Mouse (Mus musculus) neural tube, embryonic 11.5 days (tissue): ENCODE data around the gene Cstb. TPM values are rescaled to one million over a fixed set of nuclear protein-coding genes. Genes with fewer than 3 reads are reported as not detected.
A peak's percentile ranks its signal among the peaks of the same experiment; 100 is the strongest.

ENCODE experiments used
- ATAC-seq: fragments of 200-750 bp; cut with Nextera tagmentation; 2 replicates; pipeline ENCODE4 v1.8.0; 2017; ENCODE audit warnings: moderate number of reproducible peaks, mild to moderate bottlenecking, moderate TSS enrichment, moderate library complexity; ENCODE audit not compliant: insufficient read depth, low FRiP score, low TSS enrichment
- DNase-seq: peaks from one replicate; pipeline ENCODE4 v3.0.0-alpha.2; 2015; ENCODE audit warnings: low spot score
- H3K27ac ChIP-seq: fragments of 300-500 bp; sonication (generic); 2 replicates; pipeline ENCODE4 v1.5.1; 2014; ENCODE audit warnings: low read depth, mild to moderate bottlenecking, low read length
- H3K27me3 ChIP-seq: fragments of 300-500 bp; sonication (generic); 2 replicates; pipeline ENCODE4 v1.6.1; 2014; ENCODE audit warnings: mild to moderate bottlenecking, low read length, mixed read lengths; ENCODE audit not compliant: control insufficient read depth, insufficient read depth
- H3K36me3 ChIP-seq: fragments of 300-500 bp; sonication (generic); 2 replicates; pipeline ENCODE4 v1.6.1; 2014; ENCODE audit warnings: mild to moderate bottlenecking, low read length, moderate library complexity, mixed read lengths; ENCODE audit not compliant: control insufficient read depth, insufficient read depth
- H3K4me1 ChIP-seq: fragments of 300-500 bp; sonication (generic); 2 replicates; pipeline ENCODE4 v1.6.1; 2014; ENCODE audit warnings: low read length, mixed read lengths; ENCODE audit not compliant: control insufficient read depth, insufficient read depth
- H3K4me2 ChIP-seq: fragments of 300-500 bp; sonication (generic); 2 replicates; pipeline ENCODE4 v1.6.1; 2014; ENCODE audit warnings: low read depth, mild to moderate bottlenecking, moderate library complexity
- H3K4me3 ChIP-seq: fragments of 300-500 bp; sonication (generic); 2 replicates; pipeline ENCODE4 v1.5.1; 2014; ENCODE audit warnings: low read depth, low read length
- H3K9ac ChIP-seq: fragments of 300-500 bp; sonication (generic); 2 replicates; pipeline ENCODE4 v1.6.1; 2014; ENCODE audit warnings: mild to moderate bottlenecking, low read length
- H3K9me3 ChIP-seq: fragments of 300-500 bp; sonication (generic); 2 replicates; pipeline ENCODE4 v1.6.1; 2016; ENCODE audit warnings: low read length; ENCODE audit not compliant: control insufficient read depth
- WGBS: fragments of 180-500 bp; shearing (Covaris S2); extraction: QIAGEN DNeasy Blood & Tissue Kit; methylation state at CpG from one replicate; pipeline ENCODE4 v1.1.7; 2014; 5-methylcytosine and 5-hydroxymethylcytosine counted together
- polyA plus RNA-seq: library from polyadenylated mRNA; unstranded; fragments of >200 nt; fragmentation: Nextera tagmentation; extraction: Ambion mirVana; gene quantifications from 2 replicates; pipeline ENCODE4 v1.2.1, GENCODE M21; 2014

Cstb gene
- polyA plus RNA-seq, 1 experiment from 2014 or later, result 111 TPM

GRCm38 (mm10) chr10:78426117-78426735 is 757 bp downstream of the Cstb start:
- Histone ChIP-seq H3K27me3 (no peaks in the 10 kb centered on the region), H3K4me3 (peak overlapping the region; percentile 66), H3K9me3 (no peaks in the 10 kb centered on the region), H3K9ac (peak overlapping the region; percentile 75), H3K27ac (no peak overlapping the region), H3K4me1 (0 out of 2 replicates have a peak, but pooled peaks cover 4% of the 10 kb centered on the region), H3K36me3 (peaks cover 2% of the 10 kb centered on the region; the same call in 1 of the 2 replicates), H3K4me2 (peak overlapping the region; percentile 83)
- ATAC-seq (peak; percentile 14; the same call in 1 of the 2 replicates), DNase-seq (no peak)
- WGBS, result 48% methylated on average over 6 of the region's 6 CpGs

DNA sequence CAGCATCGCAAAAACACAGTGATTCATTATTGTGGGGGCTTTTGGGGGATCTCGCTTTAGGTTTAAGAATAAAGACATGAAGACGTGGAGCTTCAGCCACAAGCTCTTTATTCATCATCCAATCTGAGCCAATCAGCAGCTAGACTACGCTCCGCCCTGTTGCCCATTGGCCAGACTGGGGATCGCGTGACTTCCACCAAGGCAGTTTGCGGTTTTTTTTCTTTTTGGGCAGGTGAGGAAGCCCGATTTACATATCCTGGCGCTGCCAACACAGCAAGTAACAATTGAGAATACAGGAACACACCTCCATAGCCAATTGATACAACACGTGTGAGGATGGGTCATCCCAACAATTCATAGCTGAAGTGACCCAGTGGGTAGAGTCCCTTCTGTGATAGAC is 2.6 kb downstream of the Cstb start:
- no peak overlapping the region for H3K27ac ChIP-seq
- H3K27me3 ChIP-seq, result no peaks in the 10 kb centered on the region
- H3K36me3 ChIP-seq, result peaks cover 2% of the 10 kb centered on the region; the same call in 1 of the 2 replicates
- no peak overlapping the region for H3K4me2 ChIP-seq
- 0 out of 2 replicates have a peak, but pooled peaks cover 4% of the 10 kb centered on the region for H3K4me1 ChIP-seq
- H3K4me3 ChIP-seq, result no peak overlapping the region
- 96% methylated on average over 11 of the region's 11 CpGs for WGBS
- DNase-seq, result no peak
- H3K9me3 ChIP-seq, result no peaks in the 10 kb centered on the region
- no peak overlapping the region for H3K9ac ChIP-seq
- no peak for ATAC-seq

DNA sequence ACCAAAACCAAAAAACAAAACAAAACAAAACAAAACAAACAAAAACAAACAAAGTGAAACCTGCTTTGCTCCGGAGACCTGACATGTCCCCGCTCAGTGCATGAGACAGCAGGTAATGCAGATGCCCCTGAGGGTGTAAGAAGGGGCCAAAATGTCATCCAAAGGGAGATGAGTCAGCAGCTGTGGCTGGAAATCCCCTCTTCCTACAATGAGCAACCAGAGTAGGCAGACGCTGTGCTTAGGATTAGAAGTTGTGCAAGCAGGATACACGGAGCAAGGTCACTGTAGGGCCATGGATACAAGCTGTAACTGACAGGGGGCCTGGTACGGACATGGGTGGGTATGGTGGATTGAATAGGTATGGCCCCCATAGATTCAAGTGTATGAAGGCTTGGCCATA is 3.7 kb downstream of the Cstb start:
- H3K4me2 ChIP-seq, result no peak overlapping the region
- no peaks in the 10 kb centered on the region for H3K9me3 ChIP-seq
- peaks cover 2% of the 10 kb centered on the region; the same call in 1 of the 2 replicates for H3K36me3 ChIP-seq
- no peak for ATAC-seq
- 0 out of 2 replicates have a peak, but pooled peaks cover 4% of the 10 kb centered on the region for H3K4me1 ChIP-seq
- no peak overlapping the region for H3K27ac ChIP-seq
- no peak for DNase-seq
- H3K9ac ChIP-seq, result no peak overlapping the region
- no peaks in the 10 kb centered on the region for H3K27me3 ChIP-seq
- H3K4me3 ChIP-seq, result no peak overlapping the region
- 84% methylated on average over 5 of the region's 5 CpGs for WGBS

- 95% methylated on average over 2 of the region's 2 CpGs for WGBS
- no peak overlapping the region for H3K4me2 ChIP-seq
- peaks cover 2% of the 10 kb centered on the region; the same call in 1 of the 2 replicates for H3K36me3 ChIP-seq
- H3K27me3 ChIP-seq, result no peaks in the 10 kb centered on the region
- 0 out of 2 replicates have a peak, but pooled peaks cover 3% of the 10 kb centered on the region for H3K4me1 ChIP-seq
- H3K9ac ChIP-seq, result no peak overlapping the region
- H3K27ac ChIP-seq, result no peak overlapping the region
- no peaks in the 10 kb centered on the region for H3K9me3 ChIP-seq
- ATAC-seq (no peak), DNase-seq (no peak)
- H3K4me3 ChIP-seq, result no peak overlapping the region
These were observed 4.3 kb downstream of the Cstb start for GRCm38 (mm10) chr10:78429776-78430175.

DNA sequence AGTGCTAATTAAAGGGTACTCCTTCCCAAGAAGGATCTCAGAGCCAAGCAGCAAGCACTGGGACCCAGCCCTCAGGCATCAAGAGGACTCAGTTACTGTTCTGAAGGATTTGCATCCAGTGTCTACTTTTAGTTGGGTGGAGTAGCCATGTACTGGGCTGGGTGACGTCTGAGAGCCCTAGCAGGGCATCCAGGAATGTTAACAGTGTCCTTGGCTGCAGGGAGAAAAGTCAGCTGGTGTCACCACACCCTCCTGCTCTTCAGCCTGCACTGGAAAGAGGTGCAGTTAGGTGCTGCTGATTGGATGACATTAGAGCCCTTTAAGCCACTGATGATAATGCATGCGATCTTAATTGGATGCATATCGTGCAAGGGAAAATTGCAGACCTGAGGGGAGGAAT is 7.4 kb downstream of the Cstb start:
- Histone ChIP-seq H3K4me1 (no peaks in the 10 kb centered on the region), H3K9me3 (no peaks in the 10 kb centered on the region), H3K27ac (no peak overlapping the region), H3K4me3 (no peak overlapping the region), H3K36me3 (peaks cover 2% of the 10 kb centered on the region; the same call in 1 of the 2 replicates), H3K9ac (no peak overlapping the region), H3K27me3 (no peaks in the 10 kb centered on the region), H3K4me2 (no peak overlapping the region)
- ATAC-seq (no peak), DNase-seq (no peak)
- 82% methylated on average over 3 of the region's 3 CpGs for WGBS

DNA sequence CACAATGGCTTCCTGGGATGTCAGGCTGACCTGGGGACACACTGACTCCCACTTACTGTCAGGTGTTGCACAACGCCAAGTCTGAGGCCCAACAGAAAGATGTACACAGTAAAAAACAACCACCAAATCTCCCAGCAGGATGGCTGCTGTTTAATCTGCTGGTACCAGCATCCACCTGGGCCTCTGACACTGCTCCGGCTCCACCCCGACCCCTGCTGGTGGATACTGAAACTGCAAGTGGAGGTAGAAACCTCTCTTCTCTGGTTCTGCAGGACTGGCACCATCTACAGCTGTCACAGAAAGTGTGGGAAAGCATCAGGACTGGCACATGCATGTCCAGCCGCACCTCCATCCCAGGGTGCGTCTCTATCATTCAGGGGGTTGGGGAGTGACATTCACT is 12.6 kb downstream of the Cstb start:
- Histone ChIP-seq H3K36me3 (no peaks in the 10 kb centered on the region), H3K27me3 (no peaks in the 10 kb centered on the region), H3K27ac (no peak overlapping the region), H3K4me1 (no peaks in the 10 kb centered on the region), H3K4me3 (no peak overlapping the region), H3K4me2 (no peak overlapping the region), H3K9me3 (no peaks in the 10 kb centered on the region), H3K9ac (no peak overlapping the region)
- 11% methylated on average over 5 of the region's 5 CpGs for WGBS
- ATAC-seq (no peak), DNase-seq (peak; percentile 75)

- Histone ChIP-seq H3K9ac (no peak overlapping the region), H3K36me3 (no peaks in the 10 kb centered on the region), H3K27ac (no peak overlapping the region), H3K4me2 (no peak overlapping the region), H3K9me3 (no peaks in the 10 kb centered on the region), H3K27me3 (no peaks in the 10 kb centered on the region), H3K4me3 (no peak overlapping the region), H3K4me1 (no peaks in the 10 kb centered on the region)
- no peak for ATAC-seq
- peak; percentile 31 for DNase-seq
- WGBS, result 65% methylated on average over 5 of the region's 5 CpGs
These were observed 14.1 kb downstream of the Cstb start for GRCm38 (mm10) chr10:78439550-78439949.

GRCm38 (mm10) chr10:78439990-78440389 is 14.5 kb downstream of the Cstb start:
- Histone ChIP-seq H3K4me3 (no peak overlapping the region), H3K9me3 (no peaks in the 10 kb centered on the region), H3K4me2 (no peak overlapping the region)

DNA sequence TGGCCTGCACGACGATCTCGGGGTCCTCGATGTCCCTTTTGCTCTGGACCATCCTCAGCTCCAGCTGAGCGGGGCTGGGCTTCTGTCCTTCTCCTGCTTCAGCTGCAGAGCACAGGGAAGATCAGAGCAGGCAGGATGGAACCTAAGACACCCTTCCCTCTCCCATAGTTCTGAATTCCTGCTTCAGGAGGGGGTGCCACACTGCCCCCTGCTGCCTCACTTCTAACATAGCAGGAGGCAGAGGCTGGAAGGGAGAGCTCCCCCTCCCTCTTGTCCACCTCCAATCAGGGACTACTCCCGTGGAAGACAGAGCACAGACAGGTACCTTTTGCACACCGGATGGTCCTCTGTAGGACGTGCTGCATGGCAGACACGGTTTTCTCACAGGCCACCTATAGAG is 15.3 kb downstream of the Cstb start:
- Histone ChIP-seq H3K36me3 (no peaks in the 10 kb centered on the region), H3K9ac (no peak overlapping the region), H3K4me3 (no peak overlapping the region), H3K9me3 (no peaks in the 10 kb centered on the region), H3K27ac (no peak overlapping the region), H3K4me1 (no peaks in the 10 kb centered on the region), H3K27me3 (no peaks in the 10 kb centered on the region), H3K4me2 (no peak overlapping the region)
- ATAC-seq (peak; percentile 29; the same call in 1 of the 2 replicates), DNase-seq (peak; percentile 41)
- 65% methylated on average over 9 of the region's 9 CpGs for WGBS

More at GRCm38 (mm10) chr10:78439990-78440389, 14.5 kb downstream of the Cstb start:
- Histone ChIP-seq H3K9ac (no peak overlapping the region), H3K36me3 (no peaks in the 10 kb centered on the region), H3K27ac (no peak overlapping the region), H3K27me3 (no peaks in the 10 kb centered on the region), H3K4me1 (no peaks in the 10 kb centered on the region)
- DNase-seq, result no peak
- no peak for ATAC-seq
- 87% methylated on average over 7 of the region's 7 CpGs for WGBS
